1 mouse cellular context compared by ENCODE assay signal in the genomic region with DNA sequence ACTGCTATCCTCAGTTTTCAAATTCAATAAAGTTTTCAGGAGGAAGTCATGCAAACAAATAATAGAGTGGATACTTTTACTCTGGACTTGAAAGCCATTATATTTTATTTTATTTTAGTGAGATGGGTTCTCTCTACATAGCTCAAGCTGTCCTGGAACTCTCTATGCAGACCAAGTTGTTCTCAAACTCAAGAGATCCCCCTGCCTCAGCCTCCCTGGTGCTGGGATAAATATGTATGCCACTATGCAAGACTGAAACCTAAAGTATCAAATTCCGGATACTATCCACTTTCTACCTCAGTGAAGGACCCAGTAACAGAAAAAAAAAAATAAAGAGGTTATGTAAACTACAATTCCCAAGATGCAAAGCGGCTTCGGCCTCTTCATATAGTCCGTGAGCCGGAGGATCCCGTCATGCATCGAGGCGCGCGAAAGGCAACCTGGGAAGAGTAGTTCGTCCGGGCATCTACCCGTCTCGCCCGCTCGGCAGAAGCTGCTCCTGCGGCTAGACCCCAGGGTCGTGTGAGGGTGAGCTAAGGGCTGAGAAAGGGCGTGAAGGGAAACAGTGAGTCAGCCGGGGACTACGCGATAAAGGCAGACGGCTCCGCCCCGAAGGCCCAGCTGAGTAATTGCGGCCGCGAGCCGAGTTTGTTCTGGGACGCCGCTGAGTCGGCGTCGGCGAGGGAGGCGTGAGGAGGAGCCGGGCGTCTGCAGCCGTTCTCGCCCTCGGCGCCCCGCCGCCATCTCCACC.
TF ChIP-seq lines count a peak whose summit lies in the region.

A gene (plus strand): TSS at position 533 of the 751 bp plus-strand sequence.

TF ChIP-seq in CH12.LX, 34 proteins besides CTCF, POLR2A, EP300 and RAD21 (continued from another document):
- TF ChIP-seq GABPA (IDR thresholded peaks at IDR 0.05; ENCODE audit: insufficient replicate concordance, low read depth, low read length) (peak; percentile 85; the same call in 1 of the 2 replicates), ZNF384 (IDR thresholded peaks at IDR 0.05; ENCODE audit: low read depth, low read length) (peak; percentile 96), MAFK (IDR thresholded peaks at IDR 0.05; ENCODE audit: insufficient replicate concordance, low read length) (peak; percentile 20; the same call in 1 of the 2 replicates), CHD2 (IDR thresholded peaks at IDR 0.05; ENCODE audit: low read length) (peak; percentile 84), JUN (IDR thresholded peaks at IDR 0.05; ENCODE audit: insufficient read depth, low read depth, low read length) (peak; percentile 93), ELF1 (IDR thresholded peaks at IDR 0.05; ENCODE audit: low read depth, low read length) (peak; percentile 79), SIN3A (IDR thresholded peaks at IDR 0.05; ENCODE audit: low read length) (peak; percentile 90), PAX5 (IDR thresholded peaks at IDR 0.05; ENCODE audit: low read length) (no peak), CHD1 (IDR thresholded peaks at IDR 0.05; ENCODE audit: low read depth, low read length) (no peak), TCF12 (IDR thresholded peaks at IDR 0.05; ENCODE audit: low read depth, low read length) (peak; percentile 85), JUND (conservative IDR thresholded peaks at IDR 0.05; ENCODE audit: low read depth, low read length) (peak; percentile 94), ZKSCAN1 (IDR thresholded peaks at IDR 0.05; ENCODE audit: borderline replicate concordance, low read depth, low read length) (no peak), MAX (IDR thresholded peaks at IDR 0.05; ENCODE audit: low read length) (no peak; the same call in 1 of the 2 replicates), KAT2A (IDR thresholded peaks at IDR 0.05; ENCODE audit: insufficient replicate concordance, low read length) (peak; percentile 100), MYC (IDR thresholded peaks at IDR 0.05; ENCODE audit: low read depth, low read length) (0 out of 2 replicates have a peak, but pooled peaks have one; percentile 51), IRF4 (IDR thresholded peaks at IDR 0.05; ENCODE audit: low read depth, low read length) (peak; percentile 78), ZMIZ1 (IDR thresholded peaks at IDR 0.05; ENCODE audit: low read depth, low read length) (peak; percentile 81), UBTF (IDR thresholded peaks at IDR 0.05; ENCODE audit: low read depth, low read length) (peak; percentile 96), RCOR1 (conservative IDR thresholded peaks at IDR 0.05; ENCODE audit: low read depth, low read length) (no peak), NELFE (IDR thresholded peaks at IDR 0.05; ENCODE audit: low read depth, low read length) (0 out of 2 replicates have a peak, but pooled peaks have one; percentile 36), E2F4 (IDR thresholded peaks at IDR 0.05; ENCODE audit: insufficient replicate concordance, low read depth, low read length) (no peak), MXI1 (IDR thresholded peaks at IDR 0.05; ENCODE audit: low read depth, low read length) (peak; percentile 54; the same call in 1 of the 2 replicates), HCFC1 (IDR thresholded peaks at IDR 0.05; ENCODE audit: low read depth, low read length) (peak; percentile 100), POLR2AphosphoS2 (IDR thresholded peaks at IDR 0.05; ENCODE audit: low read depth, low read length) (no peak), USF1 (IDR thresholded peaks at IDR 0.05; ENCODE audit: low read depth, low read length) (no peak), ETS1 (conservative IDR thresholded peaks at IDR 0.05; ENCODE audit: low read depth, low read length) (peak; percentile 99), MAZ (IDR thresholded peaks at IDR 0.05; ENCODE audit: low read depth, low read length) (peak; percentile 34; the same call in 1 of the 2 replicates), SMC3 (IDR thresholded peaks at IDR 0.05; ENCODE audit: low read depth, low read length) (no peak), NRF1 (IDR thresholded peaks at IDR 0.05; ENCODE audit: low read depth, low read length) (peak; percentile 55), TBP (conservative IDR thresholded peaks at IDR 0.05; ENCODE audit: low read depth, low read length) (peak; percentile 94), USF2 (conservative IDR thresholded peaks at IDR 0.05; ENCODE audit: low read depth, low read length) (no peak), BHLHE40 (IDR thresholded peaks at IDR 0.05; ENCODE audit: low read depth, low read length) (peak; percentile 99)
